Mouse (Mus musculus): ENCODE results near the gene Ceacam16.

The Ceacam16 gene

DNA sequence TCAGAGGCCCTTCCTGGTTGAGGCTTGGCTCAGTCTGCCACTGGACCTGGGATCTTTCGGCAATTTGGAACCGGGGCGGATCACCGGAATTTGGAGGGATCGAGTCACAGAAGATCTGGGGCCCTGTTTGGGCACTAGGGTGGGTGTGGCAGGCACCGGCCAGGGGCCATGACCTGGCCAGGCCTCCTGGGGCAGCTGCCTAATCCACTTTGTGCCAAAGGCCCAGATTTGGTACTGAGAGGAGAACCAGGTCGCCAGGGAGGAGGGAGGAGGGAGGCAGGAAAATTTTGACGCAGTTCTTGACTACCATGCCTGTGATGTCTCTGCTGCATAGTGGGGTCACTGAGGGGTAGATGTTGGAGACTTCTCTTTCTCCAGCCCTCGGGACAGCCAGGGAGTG lies at the start of gene Ceacam16:
TSS of gene Ceacam16 (minus strand) at position 101 of the 400 bp plus-strand sequence.
- no peak for DNase-seq

DNA sequence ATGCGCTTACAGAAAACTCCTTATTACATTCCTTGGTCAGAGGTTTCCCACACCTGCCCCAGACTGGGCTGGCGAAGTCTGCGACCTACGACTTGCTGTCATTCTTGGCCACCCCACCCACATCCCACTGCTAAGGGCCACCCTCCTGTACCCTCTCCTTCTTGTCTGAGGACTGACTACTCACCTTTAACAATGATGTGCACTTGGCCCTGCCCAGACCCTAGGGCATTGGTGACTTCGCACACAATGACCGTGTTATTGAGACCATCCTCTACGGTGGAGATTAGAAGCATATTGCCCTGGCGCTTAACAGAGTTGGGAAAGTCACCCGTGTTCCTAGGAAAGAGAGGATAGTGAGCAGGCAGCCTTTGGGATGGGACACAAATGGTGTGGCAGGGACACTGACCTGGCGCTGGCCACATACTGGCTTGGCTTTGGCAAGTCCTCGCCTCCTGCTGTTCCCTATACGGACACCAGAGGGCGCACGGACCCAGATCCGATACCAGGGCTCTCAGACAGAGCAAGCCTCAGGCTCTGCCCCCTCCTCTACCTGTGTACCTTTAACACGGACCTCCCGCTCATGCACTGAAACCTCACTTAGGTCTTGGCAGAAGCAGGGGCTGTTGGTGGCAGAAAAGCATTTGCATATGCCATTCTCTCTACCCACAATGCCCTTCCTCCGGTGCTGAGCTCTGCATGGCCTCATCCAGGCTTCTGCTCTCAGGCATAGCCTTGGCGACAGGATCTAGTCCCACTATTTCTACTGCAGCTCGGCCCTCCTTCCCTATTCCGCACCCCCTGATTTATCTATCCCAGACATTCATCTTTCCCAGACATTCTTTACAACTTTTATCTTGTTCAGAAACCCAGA lies 49.6 kb upstream of the Ceacam16 start:
- DNase-seq: peak; percentile 91

DNA sequence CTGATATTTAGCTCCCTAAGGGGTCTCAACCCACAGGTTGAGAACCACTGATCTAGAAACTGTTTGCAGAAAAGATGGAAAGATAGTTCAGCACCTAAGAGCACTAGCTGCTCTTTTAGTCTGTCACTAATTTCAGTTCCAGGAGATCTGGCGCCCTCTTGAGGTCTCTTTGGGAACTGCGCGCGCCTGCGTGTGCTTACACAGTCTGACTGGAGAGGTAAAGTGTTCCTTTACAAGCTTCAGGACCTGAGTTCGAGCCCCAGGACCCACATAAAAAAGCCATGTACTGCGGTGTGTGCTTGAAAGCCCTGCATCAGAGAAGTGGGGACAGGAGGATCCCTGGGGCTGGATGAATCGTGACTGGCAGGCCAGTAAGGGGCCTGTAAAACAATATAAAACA lies 28.8 kb upstream of the Ceacam16 start:
- peak; percentile 75 to 80 for DNase-seq

DNA sequence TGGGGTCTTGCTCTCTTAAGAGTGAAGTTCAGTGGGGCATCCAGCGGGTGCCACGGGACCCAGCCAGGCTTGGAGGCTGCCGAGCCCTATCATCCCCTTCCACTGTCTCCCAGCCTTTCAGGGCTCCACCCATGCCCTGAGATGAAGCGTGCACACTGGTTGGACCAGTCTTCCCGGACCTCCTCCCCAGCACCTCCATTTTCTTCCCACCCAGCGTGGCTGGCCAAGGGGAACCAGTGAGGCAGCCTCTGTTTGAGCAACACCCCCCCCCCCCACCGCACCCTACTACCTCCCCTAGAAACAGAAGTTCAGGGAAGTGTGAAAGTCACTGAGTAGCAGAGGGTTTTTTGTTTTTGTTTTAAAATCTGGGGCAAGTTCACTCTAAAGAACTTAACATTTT lies 26.8 kb upstream of the Ceacam16 start, which contains the start of gene Ceacam19:
TSS of gene Ceacam19 (minus strand) at position 117 of the 400 bp plus-strand sequence.
- DNase-seq: peak; percentile 11 to 25

DNA sequence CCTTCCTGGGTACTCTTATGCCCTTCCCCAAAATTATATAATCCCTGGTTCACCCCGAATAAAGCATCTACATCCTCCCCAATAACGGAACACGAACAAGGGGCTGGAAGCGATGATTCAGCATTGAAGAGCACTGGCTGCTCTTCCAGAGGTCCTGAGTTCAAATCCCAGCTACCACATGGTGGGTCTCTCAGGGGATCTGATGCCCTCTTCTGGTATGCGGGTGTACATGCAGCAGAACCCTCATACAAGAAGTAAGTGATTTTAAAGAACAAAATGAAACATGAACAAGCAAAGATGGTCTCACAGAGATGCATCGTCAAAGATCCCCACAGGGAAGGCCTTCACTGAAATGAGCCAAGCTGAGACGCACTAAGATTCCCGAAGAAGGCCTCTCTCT lies 19.7 kb upstream of the Ceacam16 start:
- DNase-seq: no peak

DNA sequence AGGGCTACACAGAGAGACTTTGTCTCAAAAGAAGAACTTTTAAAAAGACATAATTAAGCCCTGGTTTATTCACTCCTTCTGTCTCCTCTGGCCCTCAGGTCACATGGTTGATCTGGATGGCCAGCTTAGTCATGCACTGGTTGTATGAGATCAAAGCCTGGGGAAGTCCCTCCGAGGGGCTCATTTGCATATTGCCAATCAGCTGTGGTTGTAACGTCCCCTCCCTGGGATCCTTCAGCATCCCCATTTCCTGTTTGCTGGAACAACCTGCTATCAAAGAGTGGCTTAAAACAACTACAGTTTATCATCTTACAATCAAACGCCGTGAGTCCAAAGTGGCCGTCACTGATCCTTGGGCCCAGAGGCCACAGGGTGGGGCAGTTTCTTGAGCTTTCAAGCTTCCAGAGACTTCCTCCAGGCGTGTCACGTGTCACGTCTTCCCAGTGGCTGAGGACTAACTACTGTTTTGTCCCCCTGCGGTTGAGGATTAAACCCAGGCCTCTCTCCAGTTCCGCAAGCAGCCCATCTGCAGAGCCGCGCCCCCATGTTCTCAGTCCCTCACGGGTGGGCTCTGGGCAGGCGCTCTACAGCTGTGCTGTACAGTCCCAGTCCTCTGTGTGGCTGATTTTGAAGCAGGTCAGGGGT lies 15.8 kb upstream of the Ceacam16 start:
- DNase-seq: peak; percentile 12 to 29

DNA sequence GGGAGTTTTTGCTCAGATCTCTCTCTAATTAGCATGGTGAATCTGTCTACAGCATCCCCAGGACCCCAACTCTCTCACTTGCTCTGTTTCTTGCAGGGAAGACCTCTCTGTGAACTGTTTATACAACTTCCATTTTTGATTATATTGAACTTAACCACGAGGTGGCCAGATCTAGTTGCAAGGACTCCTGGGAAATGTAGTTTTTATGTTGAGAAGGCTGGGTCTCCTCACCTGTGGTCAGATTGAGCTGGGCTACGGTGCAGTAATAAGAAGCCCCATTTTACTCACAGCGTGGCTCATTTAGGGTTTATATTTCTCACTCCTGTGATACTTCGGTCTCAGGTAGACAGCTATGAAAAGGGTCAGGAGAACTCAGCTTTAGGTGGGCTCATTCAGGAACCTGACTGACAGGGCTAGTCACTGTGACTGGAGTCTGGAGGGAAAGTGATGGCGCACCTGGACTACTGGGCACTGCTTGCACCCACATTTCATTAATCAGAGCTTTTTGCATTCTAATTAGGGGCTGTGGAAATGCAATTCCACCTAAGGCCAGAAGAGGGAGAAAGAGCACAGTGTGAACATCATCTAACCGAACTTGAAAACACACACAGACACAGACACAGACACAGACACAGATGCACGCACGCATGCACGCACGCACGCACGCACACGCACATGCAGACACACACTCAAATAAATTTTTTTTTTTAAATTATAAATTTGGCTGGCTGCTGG lies 15.0 kb upstream of the Ceacam16 start:
- peak; percentile 48 to 63 for DNase-seq

DNA sequence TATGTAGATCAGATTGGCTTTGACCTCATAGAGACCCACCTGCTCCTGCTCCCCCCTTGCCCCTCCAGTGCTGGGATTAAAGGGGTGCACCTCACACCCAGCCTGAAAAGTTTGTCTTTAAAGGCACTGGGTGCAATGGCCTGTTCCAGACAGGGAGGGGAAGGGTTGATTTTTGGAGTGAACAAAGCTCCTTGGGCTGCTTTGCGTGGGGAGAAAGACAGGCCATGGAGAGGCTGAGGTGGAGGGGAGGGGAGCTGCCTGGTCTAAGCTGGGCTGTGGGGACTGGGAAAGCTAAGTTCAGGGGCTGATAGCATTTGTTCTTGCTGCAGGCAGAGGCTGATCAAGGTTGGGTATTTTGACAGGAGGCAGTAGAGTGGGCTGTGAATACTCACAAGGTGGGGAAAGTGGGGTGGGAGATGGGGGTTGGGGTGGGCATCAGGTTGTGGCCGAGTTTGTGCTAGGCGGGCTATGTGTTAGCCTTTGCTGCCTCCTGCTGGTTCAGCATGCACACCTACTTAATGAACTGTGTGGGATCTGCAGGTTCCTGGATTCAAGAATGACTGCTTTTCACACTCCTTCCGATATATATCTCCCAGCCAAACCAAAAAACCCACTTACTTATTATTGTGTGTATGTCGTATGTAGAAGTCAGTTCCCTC lies 11.0 kb upstream of the Ceacam16 start:
- peak; percentile 67 to 70 for DNase-seq

DNA sequence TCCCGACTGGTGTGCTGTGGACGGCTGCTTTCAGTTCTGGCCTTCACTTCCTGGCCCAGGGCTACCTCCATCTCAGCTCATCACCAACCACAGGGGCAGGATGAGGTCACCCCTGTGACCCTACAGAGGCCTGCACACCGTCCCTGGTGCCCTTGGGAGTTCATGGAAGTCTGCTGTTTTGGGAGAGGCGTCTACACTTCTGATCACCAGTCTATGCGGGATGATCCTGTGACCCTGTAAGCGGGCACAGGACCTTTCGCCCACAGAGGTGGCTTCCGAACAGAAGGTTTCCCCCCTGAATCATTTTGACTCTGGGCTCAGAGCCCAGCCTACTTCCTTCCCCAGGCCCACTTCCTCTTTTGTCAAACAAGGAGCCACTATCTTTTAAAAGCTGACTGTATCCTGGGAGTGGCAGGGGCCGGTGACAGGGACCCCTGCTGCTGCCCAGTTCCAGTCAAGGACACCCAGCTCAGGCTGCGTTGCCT lies 10.1 kb upstream of the Ceacam16 start:
- DNase-seq: peak in 1 of 2 experiments; percentile 28

DNA sequence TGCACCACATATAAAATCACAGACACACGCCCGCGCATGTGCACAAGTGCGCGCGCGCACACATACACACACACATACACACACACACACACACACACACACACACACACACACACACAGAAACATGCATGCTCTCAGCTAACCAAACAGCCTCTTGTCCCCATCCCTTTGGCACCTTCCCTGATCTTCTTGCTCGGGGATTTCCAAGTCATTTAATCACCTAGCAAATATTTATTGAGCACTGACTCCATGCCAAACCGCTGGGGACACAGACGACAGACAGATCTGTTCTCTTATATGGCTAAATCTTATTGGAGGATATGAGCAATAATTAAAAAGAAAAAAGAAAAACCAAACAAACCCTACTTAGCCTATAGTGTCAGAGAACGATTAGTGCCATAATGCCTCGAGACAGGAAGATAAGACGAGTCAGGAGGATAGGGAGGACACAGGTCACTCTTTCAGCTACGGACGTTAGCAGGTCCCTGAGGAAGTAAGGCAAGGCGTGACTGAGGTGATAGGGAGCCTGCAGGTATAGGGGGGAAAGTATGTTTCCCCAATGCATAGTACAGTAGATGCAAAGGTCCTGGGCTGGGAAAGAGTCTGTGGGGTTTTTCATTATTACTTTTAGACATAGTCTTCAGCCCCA lies 6.8 kb upstream of the Ceacam16 start:
- DNase-seq: no peak

DNA sequence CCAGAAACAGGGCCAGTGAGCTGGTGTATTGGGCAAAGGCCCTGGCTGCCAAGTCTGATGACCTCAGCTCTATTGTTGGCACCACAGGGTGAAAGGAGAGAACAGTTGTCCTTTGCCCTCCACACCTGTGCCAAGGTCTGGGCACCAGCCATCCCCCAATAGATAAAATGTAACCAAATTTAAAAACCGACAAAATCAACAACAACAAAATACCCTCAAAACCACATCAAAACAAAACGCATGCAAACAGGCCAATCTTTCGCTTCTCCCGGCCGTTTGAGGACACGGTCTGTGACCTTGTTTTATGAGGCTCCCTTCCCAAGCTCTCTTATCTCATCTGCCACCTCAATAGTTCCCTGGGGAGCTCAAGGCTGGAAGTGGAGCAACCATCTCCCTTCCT lies 5.4 kb upstream of the Ceacam16 start:
- DNase-seq: no peak

DNA sequence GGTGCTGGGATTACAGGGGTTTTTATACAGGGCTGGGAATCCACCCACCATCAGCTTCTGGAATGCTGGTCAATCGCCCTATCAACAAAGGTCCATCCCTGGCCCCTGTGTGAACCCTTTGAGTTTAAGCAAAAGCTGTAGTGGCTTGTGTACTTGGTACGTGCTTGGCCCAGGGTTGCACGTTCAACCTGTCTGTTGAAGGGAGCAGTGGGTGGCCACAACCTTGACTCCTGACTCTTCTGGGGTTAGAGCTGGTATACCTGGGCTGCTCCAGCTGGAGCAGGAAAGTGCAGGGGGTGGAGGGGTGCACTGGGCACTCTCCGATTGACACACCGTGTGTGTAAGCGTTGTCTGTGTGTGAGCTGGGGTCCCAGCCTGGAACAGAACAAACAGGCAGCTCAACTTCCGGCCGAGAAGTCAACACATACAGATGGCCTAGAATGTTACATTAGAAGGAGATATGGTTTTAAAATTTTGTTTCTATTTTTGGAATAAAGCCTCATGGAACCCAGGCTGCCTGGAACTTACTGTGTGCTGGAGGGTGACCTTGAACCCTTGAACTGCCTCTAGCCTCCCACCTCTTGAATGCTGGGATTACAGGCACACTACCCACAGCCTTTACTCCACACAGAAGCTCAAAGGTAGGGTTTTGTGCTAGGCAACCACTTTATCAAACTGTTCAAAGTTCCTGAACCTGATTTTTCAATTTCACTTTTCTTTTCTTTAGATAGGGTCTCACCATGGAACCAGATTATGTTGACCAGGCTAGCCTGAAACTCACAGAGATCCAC lies 4.3 kb upstream of the Ceacam16 start:
- no peak for DNase-seq

DNA sequence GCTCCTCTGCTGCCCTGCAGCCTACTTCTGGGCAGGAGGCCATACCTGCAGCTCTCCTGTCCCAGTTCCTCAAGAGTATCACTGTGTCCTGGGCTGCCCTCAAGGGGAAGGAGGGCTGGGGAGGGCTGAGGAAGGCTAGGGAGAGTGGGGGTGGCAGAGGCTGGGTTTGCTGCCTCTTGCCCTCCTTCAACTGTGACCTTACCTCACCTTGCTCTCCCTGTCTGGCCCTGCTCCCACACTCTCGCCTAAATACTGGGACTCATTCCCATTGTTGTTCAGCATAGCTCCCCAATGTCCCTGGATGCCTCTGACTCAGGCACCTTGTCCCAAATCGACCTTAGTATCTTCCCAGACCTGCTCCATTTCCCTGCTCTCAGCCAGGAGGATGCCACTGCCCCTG lies 3.1 kb upstream of the Ceacam16 start:
- DNase-seq: no peak

DNA sequence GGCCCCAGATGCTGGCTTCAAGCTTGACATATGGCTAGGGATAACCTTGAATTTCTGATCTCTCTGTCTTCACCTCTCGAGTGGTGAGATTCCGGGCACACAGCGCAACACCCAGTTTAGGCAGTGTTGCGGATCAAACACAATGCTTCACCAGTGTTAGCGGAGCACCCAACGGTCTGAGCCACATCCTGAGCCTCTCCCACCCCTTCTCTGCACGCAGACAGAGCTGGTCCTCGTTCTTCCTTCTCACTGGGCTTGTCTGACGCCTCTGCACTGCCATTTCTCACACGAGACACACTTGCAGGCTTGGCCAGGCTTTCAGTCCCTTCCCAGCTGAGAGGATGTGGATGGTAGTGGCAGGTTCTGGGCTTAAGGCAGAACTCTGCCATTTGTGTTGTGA lies 1.4 kb downstream of the Ceacam16 start:
- DNase-seq: no peak

DNA sequence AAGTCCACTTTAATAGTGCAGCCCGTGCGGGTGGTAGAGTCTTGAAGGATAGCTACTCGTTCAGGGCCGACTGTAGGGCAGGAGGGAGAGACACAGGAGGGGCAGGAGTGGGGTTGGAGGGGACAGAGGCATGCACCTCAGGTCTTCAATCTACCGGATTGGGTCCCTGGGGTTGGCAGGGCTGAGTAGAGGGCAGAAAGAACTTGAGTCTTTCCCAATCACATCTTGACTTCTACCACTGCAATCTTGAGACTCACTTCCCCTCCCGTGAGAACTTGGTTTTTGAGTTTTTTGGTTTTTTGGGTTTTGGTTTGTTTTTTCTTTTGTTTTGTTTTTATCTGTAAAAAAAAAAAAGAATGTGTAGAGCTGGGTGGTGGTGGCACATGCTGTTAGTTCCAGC lies 4.8 kb downstream of the Ceacam16 start:
- no peak for DNase-seq

DNA sequence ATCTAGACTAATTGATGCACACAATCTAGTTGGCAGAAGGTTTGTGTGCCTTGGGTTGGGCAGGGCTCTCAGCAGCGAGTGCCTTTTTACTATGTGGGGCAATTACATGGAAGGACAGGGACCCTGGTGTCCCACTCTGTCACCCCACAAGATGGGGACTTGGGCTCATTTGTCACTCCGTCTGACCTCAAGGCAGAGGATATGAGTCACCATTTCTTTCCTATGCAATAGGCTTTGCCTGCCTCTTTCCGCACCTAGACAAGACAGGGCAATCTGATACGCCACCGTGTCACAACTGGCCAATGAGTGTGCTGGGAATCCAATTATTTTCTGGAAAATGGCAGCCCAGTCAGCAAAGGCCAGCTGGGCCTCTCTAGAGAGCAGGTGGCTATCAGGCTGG lies 5.4 kb downstream of the Ceacam16 start:
- no peak for DNase-seq

DNA sequence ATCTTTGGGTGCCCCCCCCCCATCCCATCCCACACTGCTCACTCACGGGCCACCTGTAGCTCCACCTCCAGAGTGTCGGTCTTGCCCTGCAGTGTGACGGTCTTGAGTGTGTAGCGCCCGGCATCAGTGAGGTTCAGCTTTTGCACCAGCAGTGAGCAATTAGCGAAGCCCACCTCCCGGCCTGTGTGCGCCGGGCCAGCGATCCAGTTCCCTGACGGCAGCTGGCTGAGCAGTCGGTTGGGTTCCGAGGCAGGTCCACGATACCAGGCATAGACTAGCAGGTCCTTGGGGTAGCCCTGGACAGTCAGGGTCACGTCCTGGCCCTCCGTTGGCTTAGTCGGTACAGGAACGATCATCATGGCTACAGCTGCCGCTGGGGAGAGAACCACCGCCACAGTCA lies 7.6 kb downstream of the Ceacam16 start:
- no peak for DNase-seq

DNA sequence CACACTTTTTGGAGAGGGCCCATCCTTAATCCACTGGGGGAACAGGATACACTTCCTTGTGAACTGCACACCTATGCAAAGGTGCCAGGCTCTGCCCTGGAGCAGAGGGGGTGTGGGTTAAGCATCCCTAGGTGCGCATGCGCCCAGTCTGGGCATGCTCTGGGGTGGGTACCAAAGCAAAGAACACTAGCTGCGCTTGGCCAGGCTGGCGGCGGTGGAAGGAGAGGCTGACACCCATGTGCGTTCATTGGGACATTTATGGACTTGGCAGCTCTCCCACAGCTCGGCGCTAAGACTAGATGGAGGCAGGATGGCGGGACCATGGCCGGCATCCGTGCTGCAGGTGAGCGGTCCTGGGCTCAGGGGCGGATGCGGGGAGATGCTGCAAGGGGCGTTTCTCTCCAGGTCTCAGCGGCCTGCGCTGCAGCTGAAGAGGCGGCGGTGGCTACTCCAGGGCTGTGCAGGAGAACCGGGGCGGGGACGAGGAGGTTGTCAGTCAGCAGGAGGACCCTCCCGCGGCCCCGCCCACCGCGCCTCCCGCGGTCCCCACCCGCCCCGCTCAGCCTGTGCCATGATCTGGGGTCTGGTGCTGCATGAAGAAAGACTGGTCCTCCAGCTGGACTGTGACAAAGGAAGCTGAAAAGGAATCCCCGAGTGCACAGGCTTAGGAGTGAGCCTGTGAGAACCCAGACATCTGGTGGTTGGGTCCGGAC lies 9.1 kb downstream of the Ceacam16 start, which contains the start of gene Gm19345:
TSS of gene Gm19345 (plus strand) at position 146 of the 713 bp plus-strand sequence.
- DNase-seq: peak; percentile 48 to 60

DNA sequence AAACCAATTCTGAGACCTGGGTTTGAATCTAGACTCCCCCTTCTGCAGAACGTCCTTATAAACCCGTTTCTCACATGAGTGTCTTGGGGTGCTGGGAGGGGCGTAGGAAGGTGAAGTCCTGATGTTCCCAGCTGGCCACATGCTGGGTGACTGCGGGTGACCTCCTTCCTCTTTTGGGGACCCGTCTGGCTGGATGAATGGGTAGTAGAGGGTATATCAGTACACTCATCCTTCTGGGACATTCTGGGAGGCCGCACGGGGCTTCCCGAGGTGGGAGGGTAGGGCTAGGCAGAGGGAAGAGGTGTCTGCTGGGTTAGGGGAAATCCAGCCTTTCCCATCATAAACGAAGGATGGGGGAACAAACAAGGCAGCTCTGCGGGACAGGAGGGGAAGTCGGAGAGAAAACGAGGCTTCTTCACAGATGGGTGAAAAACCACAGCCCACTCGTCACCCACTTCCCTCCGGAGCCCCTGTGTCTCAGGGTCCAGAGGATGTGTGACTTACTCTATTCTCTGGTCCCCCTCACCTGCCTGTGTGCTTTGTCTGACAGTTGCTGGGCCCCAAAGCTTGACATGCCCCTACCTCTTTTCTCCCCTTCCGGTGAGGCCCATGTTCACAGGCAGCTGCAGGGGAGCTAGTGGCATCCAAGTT lies 16.5 kb downstream of the Ceacam16 start:
- no peak for DNase-seq

DNA sequence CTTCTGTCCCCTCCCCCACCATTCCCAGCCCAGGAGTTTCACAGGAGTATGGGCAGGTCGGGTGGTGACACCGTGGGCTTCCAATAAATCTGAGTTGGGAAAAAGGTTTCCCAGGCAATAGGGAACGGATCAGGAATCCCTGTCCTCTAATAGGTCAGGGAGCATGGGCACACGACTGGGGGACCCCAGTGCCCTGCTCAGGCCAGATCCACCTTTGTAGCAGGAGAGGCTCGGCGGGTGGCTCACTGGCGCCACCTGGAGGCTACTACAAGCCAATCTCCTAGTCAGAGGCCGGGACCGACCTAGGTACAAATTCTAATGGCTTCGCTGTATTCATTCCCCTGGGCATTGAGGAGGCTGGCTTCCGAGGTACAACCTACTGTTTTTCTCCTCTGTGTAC lies 17.5 kb downstream of the Ceacam16 start:
- DNase-seq: peak; percentile 81 to 88
